Mouse (Mus musculus): Measurements from ENCODE around the gene Anks1b.

Anks1b gene

GRCm38 (mm10) chr10:89974361-89974760, 101.1 kb downstream of the Anks1b start:
- no peak for DNase-seq (ENCODE audit: low spot score)

GRCm38 (mm10) chr10:89975431-89975841, 102.1 kb downstream of the Anks1b start:
- no peak for DNase-seq (ENCODE audit: low spot score)

DNA sequence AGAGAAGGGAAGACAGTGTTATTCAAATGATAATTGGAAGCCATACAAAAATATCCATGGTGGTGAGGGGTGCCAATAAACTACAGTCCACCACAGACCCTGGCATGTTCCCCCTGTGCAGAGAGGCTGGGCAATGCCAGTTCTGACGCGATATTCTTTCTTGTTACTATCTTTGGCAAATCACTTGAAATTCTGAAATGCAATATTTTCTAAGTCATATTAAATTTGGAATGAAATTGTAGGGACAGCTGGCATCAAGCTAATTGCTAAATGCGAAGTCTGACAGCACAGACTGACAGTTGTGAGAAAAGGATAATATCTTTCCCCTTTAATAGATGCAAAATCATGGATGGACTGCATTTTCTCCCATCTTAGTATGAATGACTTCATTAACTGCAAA, 103.3 kb downstream of the Anks1b start:
- no peak for DNase-seq (ENCODE audit: low spot score)

- DNase-seq (ENCODE audit: low spot score): no peak
Observed at GRCm38 (mm10) chr10:89994171-89994570, 120.9 kb downstream of the Anks1b start.

DNA sequence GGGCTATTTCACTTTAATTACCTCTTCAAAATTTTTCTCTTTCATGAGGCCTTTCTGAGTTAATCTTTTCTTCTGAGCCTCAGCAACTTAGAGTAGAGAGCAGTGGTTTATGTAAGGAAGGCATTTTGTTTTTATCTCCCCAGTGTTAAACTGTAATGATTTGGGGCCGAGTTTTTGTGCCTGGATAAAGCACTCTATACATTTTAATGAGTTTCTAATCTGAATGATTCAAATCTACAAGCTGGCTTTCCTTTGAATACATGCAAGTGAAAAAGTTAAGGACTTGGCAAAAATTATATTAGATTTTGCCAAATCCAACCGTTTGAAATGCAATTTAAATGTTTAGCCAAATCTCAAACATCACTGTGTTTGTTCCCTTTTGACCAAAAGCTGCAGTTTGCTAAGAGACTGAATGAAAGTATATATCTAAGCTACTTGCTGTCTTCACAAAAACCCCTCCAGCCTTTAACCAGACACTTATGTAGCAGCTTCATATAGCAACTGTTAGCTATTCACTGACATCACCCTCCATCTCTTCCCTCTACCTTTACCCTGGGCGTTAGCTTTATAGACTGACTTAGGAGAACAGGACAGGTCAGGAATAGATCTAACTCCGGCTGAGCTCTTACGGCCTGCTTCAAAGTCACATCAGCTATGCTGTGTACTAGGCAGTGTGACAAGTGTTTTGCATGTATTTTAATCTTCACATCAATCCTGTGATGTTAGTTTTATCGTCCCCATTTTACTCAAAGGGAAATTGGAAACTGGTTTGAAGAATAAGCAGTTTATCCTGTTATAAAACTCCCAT, 122.5 kb downstream of the Anks1b start:
- no peak for DNase-seq (ENCODE audit: low spot score)

- no peak for DNase-seq (ENCODE audit: low spot score)
Observed at GRCm38 (mm10) chr10:90003980-90004729, 130.8 kb downstream of the Anks1b start.

DNA sequence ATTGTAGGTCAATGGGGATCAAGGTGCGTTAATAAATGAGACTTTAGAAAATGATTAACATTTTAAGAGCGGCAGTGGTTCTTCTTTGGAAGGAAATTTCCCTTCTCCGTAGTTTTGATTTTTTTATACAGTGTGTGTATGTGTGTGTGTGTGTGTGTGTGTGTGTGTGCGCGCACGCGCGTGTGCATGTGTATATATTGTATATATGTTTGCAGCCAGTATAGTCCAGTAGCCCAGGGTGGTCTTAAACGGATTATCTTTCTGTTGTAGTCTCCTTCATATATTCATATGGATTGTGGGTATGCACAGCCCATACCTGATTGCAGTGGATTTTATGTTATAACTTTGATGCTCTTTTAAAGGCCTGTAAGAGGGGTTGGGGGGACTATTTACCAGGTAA, 131.6 kb downstream of the Anks1b start:
- no peak for DNase-seq (ENCODE audit: low spot score)

DNA sequence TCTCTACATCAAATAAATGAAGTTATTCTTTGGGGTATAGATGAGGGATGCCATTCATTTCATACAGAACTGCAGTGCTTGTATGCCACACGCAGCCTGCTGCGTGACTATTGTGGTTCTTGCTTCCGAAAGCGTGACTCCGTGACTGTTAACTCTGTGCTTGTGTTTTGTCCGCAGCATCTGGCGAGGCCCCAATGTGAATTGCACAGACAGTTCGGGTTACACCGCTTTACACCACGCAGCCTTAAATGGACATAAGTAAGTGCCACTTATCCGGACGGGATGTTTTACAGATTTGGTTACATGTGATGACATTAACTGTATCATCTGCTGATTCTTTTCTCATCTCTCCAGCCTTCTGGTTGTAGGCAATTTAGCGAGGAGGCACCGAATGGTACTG, 159.7 kb downstream of the Anks1b start:
- DNase-seq (ENCODE audit: low spot score): no peak

DNA sequence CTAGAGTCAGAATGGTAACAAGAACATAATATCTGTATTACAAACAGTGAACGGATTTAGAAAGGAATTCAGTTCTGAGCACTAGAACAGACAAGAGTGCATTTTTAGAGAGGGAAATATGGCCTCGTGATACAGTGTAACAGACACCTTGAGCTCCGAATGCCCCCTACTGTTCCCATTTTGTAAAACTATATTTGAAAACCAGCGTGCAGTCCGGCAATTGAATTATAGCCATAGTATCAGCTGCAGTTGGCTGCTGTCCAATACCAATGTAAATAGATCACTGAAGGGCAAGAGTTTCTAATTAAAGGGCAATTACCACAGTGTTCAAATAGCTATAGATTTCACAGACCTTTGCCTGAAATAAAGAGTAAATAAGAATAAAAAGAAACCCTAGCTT, 170.0 kb downstream of the Anks1b start:
- no peak for DNase-seq (ENCODE audit: low spot score)

- DNase-seq (ENCODE audit: low spot score): no peak
Observed at GRCm38 (mm10) chr10:90043773-90044172, 170.5 kb downstream of the Anks1b start.

DNA sequence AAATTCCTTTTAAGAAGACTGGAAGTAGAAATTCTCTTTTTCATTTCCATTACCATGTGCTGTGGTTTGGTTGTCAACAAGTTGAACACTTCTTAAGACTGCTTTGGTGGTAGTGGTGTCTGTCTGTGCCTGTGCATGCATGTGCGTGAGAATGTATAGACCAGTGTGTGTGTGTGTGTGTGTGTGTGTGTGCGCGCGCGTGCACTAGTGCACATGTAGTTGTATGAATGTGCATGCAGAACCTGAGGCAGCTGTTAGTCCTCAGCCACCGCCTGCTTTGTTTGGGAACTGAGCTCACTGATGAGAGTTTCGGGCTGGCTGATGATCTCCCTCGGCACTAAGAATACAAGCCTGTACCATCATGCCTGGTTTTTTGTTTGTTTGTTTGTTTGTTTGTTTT, 170.9 kb downstream of the Anks1b start:
- DNase-seq (ENCODE audit: low spot score): no peak

DNA sequence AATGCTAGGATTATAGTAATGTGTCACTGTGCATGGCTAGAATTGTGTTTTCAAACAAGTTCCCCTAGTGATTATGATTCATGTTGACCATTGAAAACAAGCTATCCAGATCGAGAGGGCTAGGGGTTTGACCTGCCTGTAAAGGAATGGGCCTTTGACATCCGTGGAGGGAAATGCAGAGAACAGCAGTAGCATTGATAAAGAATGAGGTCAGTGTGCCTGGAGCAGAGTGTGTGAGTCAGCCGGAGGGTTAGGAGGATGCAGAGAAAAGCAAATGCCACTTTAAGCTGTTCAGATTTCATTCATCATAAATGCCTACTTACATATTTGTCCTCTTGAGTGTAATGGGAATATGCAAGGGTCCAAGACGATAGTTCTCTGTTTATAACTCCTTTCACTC, 195.3 kb downstream of the Anks1b start:
- DNase-seq (ENCODE audit: low spot score): no peak

GRCm38 (mm10) chr10:90077930-90078329, 204.6 kb downstream of the Anks1b start:
- DNase-seq (ENCODE audit: low spot score): no peak

- no peak for DNase-seq (ENCODE audit: low spot score)
Observed at GRCm38 (mm10) chr10:90081151-90081550, 207.8 kb downstream of the Anks1b start.

DNA sequence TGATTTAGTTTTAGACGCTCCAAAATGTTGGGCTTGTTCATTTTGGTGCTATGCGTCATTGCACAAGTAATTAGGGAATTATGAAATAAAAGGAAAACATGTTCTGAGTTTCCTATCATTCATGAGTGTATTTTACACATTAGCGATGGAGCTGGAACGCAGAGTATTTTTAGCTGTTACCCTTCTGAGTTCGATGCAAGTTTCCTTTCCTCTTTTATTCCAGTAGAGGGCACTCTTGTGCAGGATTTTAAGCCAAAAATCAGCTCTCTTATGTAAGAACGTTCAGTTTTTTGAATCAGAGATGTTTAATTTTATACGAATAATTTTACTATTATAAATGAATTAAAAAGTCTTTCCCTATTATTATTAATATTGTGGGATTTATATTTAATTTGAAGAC, 208.3 kb downstream of the Anks1b start:
- DNase-seq (ENCODE audit: low spot score): no peak

DNA sequence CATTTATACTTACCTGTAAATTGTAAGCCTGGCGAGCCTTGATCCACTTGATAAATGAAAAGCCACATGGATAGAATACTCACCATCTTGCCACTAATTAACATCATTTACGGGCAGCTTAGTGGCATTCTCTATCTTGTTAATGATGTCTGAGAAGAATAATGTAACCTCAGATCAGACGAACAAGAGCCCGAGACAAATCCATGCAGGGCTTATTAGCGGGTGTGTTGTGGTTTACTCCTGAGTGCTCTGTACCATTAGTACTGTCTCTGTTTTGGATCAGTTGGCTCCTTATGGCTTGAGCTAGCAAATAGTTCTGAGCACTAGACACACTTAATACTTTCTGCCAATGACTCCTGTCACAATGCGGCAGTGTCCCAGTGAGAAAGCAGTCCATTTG, 220.6 kb downstream of the Anks1b start:
- no peak for DNase-seq (ENCODE audit: low spot score)

DNA sequence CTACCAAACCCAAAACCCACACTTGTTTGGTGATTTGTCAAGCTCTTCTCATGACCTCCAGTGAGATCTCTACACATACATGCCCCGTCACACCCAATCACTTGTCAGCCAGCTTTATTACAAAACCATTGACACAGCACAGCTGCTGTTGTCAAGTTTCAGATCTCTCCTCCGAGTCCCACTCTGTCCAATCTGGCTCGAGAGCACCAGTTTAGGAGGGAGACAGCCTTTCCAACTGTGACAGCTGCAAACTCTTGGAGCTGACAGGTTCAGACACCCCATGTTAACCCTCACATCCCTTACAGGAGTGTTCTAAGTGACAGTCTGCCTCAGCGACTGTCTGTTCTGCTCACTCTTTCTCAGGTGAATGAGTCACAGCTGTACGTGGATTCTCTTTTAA, 239.4 kb downstream of the Anks1b start:
- DNase-seq (ENCODE audit: low spot score): no peak

DNA sequence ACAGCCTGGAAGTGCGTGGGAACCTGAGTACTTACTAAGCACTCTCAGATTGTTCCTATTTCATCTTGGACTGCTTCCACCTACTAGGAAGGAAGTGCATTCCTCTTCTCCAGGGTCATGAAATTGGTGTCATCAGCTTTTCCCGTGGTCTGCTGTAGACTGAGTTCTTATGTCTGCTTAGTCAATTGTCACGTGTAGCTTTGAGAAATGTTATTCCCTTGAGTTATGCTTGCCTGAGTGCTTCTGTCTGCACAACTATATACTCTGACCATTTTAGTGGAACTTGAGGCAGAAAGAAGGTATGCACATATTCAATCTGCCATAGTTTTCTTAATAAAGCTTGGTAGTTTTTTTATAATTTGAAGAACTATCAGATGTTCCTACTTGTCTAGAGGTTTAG, 243.6 kb downstream of the Anks1b start:
- no peak for DNase-seq (ENCODE audit: low spot score)

DNA sequence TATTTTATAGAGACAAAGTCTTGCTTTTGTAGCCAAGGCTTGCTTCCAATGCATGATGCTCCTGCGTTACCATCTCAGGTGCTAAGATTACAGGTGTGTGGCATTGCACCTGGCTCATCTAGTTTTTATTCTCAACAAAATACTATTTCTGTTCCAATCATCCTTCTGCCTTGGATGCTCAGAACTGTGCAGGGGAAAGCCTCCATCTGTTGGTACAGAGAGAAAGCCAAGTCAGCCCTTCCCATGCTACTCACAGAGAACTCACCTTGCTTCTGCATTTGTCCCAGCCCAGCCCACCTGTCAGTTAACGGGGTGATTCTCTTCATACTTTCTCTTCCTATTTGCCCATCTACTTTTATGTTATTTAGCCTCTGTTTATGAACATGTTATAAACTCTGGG, 244.5 kb downstream of the Anks1b start:
- DNase-seq (ENCODE audit: low spot score): no peak

DNA sequence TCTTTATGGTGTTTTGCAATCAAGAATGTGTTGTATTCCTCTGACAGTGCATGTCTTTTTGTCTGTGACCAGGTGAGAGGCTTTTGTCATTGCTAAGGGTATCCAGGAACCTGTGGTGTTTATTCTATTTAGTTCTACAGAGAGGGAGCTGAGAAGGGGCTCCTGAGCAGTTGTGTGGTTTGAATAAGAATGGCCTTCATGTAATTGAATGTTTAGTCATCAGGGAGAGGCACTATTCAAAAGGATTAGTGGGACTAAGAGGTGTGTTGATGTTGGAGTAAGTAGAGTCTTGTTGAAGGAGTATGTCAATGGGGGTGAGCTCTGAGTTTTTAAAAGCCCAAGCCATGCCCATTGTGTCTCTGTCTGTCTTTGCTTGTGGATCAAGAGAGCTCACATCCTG, 264.2 kb downstream of the Anks1b start:
- DNase-seq (ENCODE audit: low spot score): no peak

- no peak for DNase-seq (ENCODE audit: low spot score)
Observed at GRCm38 (mm10) chr10:90140947-90141346, 267.6 kb downstream of the Anks1b start.

DNA sequence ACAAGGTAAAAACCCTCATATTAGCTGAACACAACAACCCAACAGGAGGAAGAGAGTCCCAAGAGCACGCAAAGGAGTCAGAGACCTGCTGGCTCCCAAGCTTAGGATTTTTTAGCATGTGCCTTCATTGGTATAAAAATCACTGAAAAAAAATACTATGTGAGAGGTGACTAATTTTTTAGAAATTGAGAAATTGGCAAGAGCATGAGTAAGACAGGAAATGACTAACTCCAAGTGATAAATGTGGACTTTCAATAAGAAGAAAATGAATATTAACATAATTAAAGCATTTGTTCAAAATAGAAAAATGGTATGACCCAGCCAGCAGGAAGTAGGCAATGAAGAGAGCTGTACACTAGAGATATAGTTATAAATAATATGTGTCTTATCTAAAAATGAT, 271.1 kb downstream of the Anks1b start:
- no peak for DNase-seq (ENCODE audit: low spot score)

- no peak for DNase-seq (ENCODE audit: low spot score)
Observed at GRCm38 (mm10) chr10:90151510-90151909, 278.2 kb downstream of the Anks1b start.
